Mouse (Mus musculus) gonadal fat pad, adult 2 months (tissue): ENCODE measurements around the gene Cadps2. TPM values are rescaled to one million over a fixed set of nuclear protein-coding genes. Genes with fewer than 3 reads are reported as not detected.

Experiments
- DNase-seq: peaks from one replicate; pipeline ENCODE4 v3.0.0-alpha.2; 2012; ENCODE audit warnings: low read depth
- polyA plus RNA-seq: library from polyadenylated mRNA; depleted of rRNA; stranded (reverse); fragments of >200 nt; gene quantifications from 2 replicates; pipeline ENCODE4 v1.2.3, GENCODE M21; 2012

Gene Cadps2
- polyA plus RNA-seq, 1 experiment, result 2.6 TPM

DNA sequence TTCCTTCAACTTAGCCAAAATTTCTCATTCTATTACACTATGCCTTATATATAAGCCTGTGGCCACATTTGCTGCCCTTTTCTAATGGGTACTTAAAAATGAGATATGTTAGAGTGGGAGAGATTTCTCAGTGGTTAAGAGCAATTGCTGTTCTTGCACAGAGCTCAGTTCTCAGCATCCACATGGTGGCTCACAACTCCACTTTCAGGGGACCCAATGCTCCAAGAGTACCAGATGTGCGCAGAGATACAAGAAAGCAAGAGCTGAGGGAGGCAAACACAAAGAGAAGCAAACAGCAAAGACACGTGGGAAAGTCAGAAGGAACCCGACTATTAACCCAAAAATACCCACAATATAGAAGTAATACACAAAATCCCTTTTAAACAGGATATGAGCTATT is 77.0 kb downstream of the Cadps2 start:
- DNase-seq, result no peak

DNA sequence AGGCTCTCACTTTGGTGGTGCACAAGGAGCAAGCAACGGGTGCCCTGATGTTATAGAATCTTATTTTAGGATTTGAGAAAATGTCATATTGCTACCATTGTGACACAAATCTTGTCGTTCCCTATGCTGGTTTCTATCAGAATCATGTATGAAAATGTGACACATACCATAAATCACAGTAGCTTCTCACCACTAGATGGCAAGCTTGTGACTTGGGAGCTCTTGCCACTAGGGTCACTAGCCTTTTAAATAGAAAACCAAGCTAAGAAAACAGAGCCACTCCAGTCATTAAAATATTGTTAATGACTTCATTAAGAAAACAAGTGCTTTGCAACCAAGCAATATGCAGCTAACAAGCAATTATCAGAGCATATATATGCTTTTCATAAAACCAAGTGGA is 81.0 kb downstream of the Cadps2 start:
- DNase-seq, result no peak

DNA sequence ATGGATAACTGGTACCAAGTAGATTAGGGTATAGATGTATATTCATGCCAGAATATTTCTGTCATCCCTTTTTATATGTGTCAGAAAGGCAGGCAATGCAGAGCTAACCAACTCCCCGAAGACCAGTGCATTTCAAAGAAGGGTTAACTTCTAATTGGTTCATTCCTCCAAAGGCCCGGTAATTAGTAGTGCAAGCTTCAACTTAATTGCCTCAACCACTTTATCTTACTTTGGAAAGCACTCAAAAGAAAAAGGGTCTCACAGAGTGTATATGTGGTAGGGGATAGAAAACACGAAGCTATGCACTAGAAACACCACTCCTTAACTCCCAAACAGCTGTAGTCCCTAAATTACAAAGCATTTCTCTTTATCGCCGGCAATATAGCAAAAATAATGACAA is 90.4 kb downstream of the Cadps2 start:
- no peak for DNase-seq

DNA sequence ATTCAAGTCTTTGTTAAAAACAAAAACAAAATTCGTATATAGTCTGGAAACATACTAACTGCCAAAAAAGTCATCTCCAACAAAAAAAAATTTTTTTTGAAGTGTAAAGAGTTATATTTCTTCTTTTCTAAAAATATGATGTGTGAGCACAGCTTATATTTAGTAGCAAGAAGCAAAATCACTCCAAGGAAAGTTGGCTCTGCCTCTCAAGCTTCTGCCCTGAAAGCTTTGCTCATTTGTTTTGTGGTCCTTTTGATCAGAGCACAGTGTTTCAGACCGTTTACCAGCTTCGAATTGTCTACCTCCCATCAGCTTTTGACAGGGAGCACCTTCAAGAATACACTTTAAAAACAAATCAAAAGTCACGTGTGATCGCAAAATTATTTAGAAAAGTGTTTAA is 99.2 kb downstream of the Cadps2 start:
- DNase-seq, result no peak

DNA sequence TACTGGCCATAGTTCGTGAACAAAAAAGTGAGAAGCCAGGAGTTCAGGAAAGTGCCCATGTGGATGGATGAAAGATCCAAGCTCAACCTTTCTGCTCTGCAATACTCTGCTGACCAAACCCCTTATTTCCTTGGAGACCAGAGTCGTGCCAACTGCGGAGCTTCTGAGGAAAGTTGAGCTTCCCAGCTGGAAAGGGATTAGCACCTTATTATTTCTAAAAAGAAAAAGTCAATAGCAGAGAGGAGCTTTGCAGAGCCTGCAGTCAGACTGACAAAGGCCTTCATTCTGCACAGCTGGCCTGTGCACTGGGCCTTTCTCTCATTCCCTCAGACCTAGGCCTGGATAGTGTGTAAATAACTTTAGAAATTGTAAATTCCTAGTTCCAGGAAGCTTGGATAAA is 106.5 kb downstream of the Cadps2 start:
- DNase-seq, result no peak

DNA sequence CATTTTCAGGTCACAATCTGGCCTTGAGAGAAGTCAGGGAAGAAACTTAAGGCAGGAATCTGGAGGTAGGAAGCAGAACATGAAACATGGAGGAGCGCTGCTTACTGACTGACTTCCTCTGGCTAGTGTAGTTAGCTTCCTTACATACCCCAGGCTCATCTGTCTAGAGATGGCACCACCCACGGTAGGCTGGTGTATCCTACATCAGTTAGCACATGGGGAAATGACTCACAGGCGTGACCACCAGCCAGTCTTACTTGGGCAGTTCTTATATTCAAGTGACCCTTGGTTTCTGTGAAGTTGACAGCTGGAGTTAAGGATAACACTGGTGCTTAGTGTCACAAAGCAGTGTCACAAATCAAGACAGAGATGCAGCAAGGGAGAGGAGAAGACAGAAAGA is 110.6 kb downstream of the Cadps2 start:
- no peak for DNase-seq

DNA sequence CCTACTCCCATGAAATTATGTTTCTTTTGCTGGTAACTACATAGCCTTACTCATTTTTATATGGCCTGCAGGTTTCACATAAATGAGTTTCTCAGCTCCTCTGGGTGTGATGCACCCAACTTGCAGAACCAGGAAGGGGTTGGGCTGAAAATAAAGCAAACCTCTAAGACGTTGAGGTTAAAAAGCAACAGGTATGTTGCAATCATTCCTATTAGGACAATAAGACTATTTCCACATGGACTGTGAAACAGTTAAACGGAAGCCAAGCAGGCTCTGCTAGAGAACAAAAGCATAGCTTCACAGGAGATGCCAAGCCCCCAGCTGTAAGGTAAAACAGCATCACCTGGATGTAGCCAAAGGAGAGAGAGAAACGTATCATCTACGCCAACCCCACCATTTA is 115.5 kb downstream of the Cadps2 start:
- DNase-seq, result no peak

DNA sequence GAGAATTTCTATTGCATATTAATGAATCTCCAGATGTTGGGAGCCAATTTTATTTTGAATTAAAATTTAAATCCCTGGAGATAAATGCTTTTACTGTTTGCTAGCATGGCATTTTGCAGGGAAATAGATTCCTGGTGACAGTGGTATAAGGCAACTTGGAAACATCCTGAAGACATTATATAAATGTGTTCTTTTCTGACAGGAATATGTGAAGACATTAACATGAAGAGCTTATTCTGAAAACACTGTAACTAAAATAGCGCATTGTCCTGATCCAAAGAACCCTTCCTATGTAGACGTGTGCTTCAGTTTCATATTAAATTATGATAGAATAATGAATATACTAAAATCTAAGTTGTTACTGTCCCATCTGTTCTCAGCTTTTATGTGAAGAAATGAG is 118.8 kb downstream of the Cadps2 start:
- no peak for DNase-seq

DNA sequence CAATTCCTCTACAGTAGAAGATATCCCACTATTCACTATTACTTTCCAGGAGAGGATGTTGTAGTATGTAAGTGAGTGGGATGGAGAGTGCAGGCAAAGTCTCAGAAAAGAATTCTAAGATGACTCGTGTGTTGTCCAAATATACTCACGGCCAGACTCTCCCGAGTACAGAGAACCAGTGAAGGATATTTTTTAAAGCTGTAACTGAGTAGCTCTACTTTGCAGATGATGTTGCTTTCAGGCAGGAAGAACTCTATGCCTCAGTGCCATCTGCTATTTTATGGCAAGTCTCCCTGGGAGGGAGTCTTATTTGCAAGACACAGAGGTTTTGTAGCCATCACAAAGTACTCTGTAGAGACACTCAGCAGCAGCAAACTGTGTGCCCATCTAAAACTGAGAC is 131.7 kb downstream of the Cadps2 start:
- DNase-seq, result no peak

DNA sequence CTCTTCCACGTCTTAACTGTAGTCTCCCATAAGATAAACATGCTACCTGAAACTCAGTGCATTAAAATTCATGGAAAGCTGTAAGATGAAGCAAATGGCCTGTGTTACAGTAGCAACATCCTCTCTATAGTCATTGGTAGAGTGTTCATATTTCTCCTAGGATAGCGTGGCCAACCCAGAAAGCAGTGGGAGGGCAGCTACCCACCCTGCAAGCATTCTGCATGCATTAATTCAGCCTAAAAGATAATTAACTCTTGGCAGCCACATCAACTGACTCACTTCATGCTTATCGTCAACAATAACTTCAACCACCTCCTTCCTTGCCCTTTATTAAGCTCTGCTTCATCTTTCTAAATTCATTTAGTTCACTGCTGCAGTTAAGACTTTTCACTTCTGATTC is 138.3 kb downstream of the Cadps2 start:
- DNase-seq, result no peak

DNA sequence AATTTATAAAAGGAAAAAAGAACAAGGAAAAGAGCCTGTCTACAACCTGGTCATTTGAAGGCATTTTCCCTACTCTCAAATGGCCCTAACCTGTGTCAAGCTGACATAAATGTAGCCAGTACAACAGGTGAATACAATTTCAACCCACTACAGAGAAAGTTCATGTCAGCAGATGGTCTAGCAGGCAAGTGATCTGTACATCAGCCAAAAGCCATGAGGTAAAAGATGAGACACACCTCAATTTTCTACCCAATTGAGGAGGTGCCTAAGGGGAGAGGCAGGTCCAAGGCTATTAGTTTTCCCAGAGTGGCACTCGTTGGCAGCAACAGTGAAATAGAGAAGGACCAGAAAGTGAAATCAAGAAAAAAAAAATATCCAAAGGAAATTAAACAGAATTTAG is 161.0 kb downstream of the Cadps2 start:
- no peak for DNase-seq

DNA sequence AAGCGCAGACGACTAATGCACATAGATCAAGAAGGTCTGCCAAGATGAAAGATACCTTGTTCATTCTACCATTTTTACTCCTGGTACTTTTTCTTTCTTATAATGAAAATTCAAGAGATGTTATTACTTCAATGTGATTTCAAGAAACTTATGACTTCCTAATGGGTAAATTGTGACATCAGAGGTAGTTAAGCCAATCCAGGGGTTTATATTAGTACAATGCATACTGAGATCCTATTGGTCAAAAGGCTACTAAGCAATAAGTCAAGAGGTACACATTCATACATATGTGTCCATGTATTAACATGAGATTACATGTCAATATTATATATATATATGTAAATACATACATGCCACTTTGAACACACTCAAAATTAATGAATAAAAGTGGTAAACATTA is 184.2 kb downstream of the Cadps2 start, which contains the start of gene Rnf148:
Gene Rnf148, minus strand, starts transcription at position 101 of the 400 bp plus-strand sequence.
- DNase-seq, result no peak

DNA sequence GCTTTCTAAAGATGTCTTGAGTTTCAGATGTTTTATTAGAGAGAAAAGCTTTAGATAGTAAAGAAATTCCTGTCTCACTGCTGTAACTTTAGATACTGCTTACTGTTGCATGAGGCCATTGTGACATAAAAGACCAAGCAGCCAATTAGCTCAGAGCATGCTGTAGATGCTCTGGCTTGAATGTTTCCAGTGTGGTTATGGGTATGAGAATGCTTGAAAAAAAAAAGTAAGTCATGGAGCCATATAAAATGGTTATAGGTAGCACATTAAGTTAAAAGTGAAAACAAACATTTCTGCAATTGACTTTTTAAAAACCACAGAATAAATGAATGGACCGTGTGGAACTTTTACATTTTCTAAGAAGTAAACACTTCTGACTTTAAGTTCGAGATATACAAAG is 189.0 kb downstream of the Cadps2 start, which contains the start of gene Rnf133:
Gene Rnf133, minus strand, starts transcription at position 101 of the 400 bp plus-strand sequence.
- no peak for DNase-seq

DNA sequence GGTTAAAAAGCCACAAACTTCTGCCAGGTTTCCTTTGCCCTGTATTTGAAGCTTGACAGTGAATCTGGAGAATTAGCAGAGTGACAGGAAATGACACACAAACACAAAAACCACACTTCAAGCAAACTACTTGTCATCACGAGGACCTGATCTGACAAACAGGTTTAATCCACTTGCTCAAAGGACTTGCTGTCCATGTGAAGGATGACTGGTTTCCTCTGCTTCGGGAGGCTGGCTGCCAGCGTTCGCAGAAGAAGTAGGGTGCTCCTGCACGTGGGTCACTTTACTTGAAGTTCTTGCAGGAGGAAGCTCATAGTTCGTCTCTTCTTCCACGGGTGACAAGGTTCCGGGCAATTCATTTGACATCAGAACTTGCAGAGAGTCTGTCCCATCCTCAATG is 190.5 kb downstream of the Cadps2 start:
- no peak for DNase-seq

DNA sequence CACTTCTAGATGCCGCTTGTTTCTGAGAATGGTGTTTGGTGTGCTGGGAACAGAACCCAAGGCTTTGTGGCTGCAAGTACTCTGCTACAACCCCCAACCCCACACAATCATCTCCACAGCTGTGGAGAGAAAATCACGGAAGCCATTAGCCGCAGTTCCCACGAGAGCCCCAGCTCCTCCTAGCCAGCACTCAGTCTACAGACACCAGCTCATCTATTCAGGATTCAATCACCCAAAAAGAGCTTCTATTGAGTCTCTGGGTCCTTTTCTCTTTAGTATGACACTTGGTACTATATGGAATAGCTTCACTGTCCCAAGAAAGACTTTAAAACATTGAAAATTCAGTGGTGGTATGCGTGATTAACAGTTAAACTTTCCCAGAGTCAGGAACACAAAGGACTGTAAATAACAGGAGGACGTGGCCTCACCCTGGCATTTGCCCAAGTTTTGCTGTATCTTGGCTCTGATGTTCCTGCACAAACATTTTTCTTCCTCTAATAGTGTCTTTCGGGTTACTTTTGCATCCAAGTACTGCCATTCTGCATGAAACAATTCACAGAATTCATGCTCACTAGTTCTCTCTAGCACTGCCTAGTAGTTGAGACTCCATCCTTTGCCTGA is 191.5 kb downstream of the Cadps2 start:
- DNase-seq, result no peak

DNA sequence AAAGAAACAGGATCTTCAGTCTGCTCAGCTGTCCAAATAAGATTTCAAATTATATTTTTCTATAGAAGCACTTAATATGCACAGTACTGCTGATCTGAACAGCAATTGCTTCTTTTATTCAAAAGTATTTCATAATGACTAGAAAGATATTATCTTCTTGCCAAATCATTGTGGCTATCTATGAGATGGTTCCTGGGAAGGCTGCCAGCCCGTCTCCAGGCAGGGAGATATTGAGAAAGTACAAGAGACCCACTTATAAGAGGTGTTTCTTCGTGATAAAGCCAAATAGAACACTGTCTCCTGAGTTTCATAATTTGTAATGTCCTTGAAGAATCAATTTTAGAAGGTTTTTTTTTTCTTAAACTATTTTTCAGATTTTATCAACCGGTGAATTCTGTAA is 202.1 kb downstream of the Cadps2 start:
- DNase-seq, result no peak

DNA sequence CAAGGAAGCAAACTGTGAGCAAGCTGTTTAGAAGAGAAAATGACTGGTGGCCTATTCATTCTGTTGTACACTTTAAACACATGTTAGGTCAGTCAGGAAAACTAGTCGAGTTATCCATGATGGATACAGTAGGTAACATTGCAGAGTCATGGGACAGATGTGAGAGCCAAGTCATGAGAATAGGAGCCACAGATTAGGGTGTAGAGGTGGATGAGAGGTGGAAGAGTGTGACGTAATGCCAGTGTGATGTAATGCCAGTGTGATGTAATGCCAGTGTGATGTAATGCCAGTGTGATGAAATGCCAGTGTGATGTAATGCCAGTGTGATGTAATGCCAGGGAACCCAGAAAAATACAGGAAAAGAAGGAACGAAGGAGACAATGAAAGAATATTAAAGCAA is 204.0 kb downstream of the Cadps2 start:
- no peak for DNase-seq

DNA sequence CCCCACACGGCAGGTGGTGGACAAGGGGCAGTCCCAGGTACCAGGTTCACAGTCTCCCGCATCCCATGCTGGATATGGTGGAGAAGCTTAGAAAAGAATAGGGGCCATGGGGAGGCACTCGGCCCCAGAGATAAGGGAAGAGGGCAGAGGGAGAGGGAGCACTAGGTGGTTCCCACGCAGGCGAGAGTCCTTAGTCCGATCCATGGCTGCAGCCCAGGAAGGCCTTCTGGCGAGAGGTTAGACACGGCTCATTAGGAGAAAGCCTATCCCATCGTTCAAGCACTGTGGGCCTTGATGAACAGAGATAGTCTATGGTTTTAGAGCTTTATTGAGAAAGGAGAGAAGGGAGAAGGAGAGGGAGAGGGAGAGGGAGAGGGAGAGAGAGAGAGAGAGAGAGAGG is 205.2 kb downstream of the Cadps2 start:
- no peak for DNase-seq

DNA sequence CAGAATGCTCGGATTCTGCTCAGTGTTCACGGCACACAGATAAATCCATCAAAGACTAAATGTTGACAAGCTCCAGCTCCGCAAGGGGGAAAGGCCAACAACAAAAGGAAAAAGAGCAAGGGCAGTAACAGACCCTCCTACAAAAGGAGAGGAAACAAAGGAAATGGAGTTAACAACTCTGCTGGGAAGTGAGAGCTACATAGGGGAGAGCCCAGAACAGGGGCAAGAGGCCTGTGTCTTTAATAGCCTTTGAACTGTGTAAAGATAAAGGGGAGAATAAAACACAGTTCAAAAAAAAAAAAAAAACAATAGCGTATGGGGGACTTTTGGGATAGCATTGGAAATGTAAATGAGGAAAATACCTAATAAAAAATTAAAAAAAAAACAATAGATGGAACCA is 208.8 kb downstream of the Cadps2 start:
- no peak for DNase-seq

DNA sequence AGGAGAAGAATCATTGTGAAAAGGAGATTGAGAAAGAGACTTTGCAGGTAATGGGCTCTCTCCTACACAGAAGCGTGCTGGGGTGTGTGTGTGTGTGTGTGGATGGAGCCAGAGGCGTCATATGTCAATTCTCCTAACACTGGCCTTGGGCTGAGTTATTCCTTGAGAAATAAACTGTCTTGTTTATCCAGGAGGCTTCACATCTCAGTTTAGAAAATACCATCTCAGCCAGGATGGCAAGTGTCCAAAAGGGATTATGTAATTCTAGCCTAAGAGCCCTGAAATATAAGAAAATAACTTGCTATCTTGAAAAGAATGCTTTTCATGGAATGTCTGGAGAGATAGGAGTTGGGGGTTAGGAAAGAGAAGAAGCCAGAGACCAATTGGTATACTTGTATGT is 264.1 kb downstream of the Cadps2 start:
- DNase-seq, result no peak

DNA sequence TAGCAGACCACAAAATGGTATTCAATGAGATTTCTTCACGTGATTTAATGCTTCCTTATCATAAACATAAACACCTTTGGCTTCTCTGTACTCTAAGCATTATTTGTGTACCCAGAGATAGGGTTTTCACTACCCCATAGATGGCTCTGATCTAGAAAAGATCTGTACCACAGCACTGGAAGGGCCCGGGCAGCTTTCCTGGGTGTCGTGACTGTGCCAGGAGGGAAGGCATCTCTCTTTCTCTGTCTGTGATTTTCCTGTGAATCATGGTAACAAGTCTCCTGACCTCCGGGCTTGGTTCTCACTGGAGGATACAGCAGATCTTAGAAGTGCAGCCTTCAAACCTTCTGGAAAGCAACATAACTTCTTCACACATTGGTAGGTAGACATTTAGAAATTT is 265.5 kb downstream of the Cadps2 start:
- no peak for DNase-seq

DNA sequence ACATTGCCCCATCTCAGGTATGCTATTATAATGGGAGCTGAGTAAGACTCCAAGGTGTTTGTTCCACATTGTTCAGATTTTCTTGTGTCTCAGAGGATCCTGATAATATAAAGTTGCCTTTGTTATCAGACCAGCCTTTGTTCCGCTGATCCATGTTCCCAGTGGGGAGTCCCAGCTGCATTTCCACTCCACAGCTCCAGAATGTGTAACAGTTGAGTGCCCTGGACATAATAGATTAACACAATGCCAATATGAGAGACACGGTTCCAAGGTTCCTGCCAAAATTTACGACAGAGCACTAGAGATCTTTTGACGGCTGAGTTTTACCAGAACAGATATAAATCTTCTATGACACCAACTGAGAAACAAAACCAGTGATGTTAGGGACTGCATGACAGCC is 266.8 kb downstream of the Cadps2 start:
- DNase-seq, result no peak

DNA sequence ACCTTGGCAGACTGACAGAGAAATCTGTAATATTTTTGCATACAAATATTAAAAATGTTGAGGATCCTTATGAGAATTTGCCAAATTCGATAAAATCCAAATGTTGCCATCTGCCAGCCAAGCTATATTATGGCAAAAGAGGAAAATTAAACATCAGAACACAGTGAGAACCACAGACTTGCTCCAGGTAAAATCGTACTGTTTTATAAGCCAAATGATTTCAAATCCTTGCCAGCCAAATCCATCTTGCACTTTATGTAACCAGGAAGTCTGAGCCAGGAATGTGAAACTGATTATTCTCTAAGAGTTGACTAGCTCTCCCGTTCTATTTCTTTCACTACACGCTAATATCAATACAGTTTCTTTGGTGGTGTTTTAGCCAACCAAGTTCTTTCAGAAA is 269.5 kb downstream of the Cadps2 start:
- DNase-seq, result no peak

DNA sequence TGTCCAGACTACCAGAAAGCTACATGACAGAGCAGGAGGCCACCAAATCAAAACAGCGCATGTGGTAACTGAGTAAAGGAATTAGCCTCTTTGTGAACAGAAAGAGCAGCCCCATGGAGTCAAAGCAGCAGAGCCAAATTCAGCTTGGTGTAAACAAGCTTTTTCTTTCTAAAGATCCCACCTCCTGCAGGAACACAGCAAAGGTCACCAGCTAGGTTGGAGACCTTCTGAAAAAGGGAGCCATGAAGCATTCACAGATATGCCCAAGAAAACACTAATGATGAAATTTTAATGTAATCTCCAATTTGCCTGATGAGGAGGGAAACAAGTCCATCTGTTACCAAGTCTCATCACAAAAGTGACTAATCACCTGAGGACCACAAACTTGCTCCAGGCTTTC is 270.5 kb downstream of the Cadps2 start:
- no peak for DNase-seq

DNA sequence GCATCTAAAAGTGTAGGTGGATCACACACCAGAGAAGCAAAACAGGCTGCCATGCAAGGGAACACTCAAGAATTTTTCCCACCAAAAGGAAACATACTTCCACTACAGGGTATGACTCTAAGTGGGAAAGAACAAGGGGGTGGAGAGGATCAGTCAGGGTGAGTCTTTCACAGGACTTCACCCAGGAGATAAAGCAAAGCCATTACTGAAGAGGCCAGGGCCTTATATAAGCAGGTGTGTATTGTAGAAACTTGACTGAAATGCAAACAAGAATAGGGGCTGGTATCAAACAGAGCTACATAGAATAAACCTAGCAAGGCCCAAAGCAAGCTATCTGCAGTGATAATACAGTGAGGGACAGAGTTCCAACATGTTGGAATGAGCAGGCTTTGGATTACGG is 271.6 kb downstream of the Cadps2 start:
- no peak for DNase-seq
